8 mouse cellular contexts compared by ENCODE assay signal in the genomic region with DNA sequence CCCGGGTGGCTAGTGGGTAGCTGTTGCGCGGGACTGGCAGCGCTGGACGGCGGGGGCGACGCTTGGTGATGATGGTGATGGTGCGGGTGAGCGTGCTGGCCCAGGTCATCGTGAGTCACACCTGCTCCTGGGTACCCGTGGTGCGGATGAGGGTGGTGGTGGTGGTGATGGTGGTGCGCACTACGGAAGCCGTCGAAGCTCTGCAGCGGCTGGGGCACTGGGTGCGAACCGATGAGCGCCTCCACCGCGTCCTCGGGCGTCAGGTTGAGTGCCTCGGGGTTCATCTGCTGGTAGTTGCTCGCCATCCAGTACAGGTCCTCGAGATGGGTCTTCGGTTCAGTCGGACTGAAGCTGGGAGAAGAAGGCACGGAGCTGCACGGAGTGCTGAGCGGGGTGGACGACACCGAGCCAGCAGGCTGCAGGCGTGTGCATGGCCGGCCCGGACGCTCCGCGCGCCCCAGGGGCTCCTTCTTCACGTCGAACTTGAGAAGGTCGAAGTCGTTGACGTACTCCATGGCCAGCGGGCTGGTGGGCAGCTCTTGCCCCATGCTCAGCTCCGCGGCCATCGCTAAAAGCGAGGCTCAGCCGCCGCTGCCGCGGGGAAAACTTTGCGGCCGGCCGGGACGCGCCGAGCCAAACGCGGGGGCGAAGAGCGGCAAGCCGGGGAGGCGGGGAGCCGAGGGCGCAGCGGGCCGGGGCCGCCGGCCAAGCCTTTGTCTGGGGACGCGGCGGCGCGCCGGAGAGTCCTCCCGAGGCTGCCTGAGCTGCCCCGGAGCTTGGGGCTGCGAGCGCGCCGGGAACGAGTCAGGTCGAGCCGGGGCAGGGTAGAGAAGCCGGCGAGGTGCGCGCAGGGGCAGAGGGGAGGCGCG. TPM values are rescaled to one million over a fixed set of nuclear protein-coding genes. Genes with fewer than 3 reads are reported as not detected.
A peak's percentile ranks its signal among the peaks of the same experiment; 100 is the strongest.
DNase-seq lines count a peak whose midpoint lies in the region; ATAC-seq and TF ChIP-seq lines count a peak whose summit lies in the region.

No protein-coding gene starts in this region.

- peaks cover 3% of the 10 kb centered on the region; the same call in 1 of the 2 replicates for H3K4me1 ChIP-seq in heart, adult 2 months (ENCODE audit: control insufficient read depth, insufficient read depth, low read length)
- no peaks in the 10 kb centered on the region for H3K4me1 ChIP-seq in G1E (ENCODE audit: insufficient read depth, low read depth, low read length)
- peaks cover 43% of the 10 kb centered on the region for H3K4me1 ChIP-seq in forebrain, embryonic 16.5 days (replicated peaks; ENCODE audit: control insufficient read depth, insufficient read depth, low read length)
- 0 out of 2 replicates have a peak, but pooled peaks cover 4% of the 10 kb centered on the region for H3K4me1 ChIP-seq in stomach, embryonic 14.5 days (ENCODE audit: control insufficient read depth, insufficient read depth, low read length)

- H3K9ac ChIP-seq in heart, adult 2 months (ENCODE audit: low read depth, low read length) = peak overlapping the region; percentile 82
- peak overlapping the region; percentile 93 for H3K9ac ChIP-seq in forebrain, embryonic 16.5 days (replicated peaks; ENCODE audit: low read depth, low read length)
- peak overlapping the region; percentile 57 for H3K9ac ChIP-seq in stomach, embryonic 14.5 days (replicated peaks; ENCODE audit: low read depth, low read length)

- TF ChIP-seq POLR2A in heart, adult 2 months (IDR thresholded peaks at IDR 0.05; ENCODE audit: insufficient read depth, low read depth, low read length) = no peak

- peaks cover 87% of the 10 kb centered on the region for H3K9me3 ChIP-seq in G1E (replicated peaks)
- H3K9me3 ChIP-seq in forebrain, embryonic 16.5 days (ENCODE audit: control insufficient read depth, low read length) = 0 out of 2 replicates have a peak, but pooled peaks cover 2% of the 10 kb centered on the region
- no peaks in the 10 kb centered on the region for H3K9me3 ChIP-seq in stomach, embryonic 14.5 days (ENCODE audit: control insufficient read depth, low read depth, low read length)

- intact Hi-C loops in heart, adult 2 months (cut with DNase I) = loop anchor here (5.0 to 10.0 kb wide), 5 partner anchors 202 to 1502 kb away; no protein-coding TSS in a partner anchor

- peaks cover 15% of the 10 kb centered on the region for H3K27me3 ChIP-seq in heart, adult 2 months (ENCODE audit: control insufficient read depth, insufficient read depth, low read length)
- no peaks in the 10 kb centered on the region; the same call in 1 of the 2 replicates for H3K27me3 ChIP-seq in G1E (ENCODE audit: insufficient read depth, low read length)
- peaks cover 50% of the 10 kb centered on the region for H3K27me3 ChIP-seq in forebrain, embryonic 16.5 days (replicated peaks; ENCODE audit: control insufficient read depth, insufficient read depth, low read length)
- peaks cover 39% of the 10 kb centered on the region for H3K27me3 ChIP-seq in stomach, embryonic 14.5 days (ENCODE audit: control insufficient read depth, insufficient read depth, low read length)

- H3K79me2 ChIP-seq in heart, adult 2 months (replicated peaks; ENCODE audit: control insufficient read depth, insufficient read depth, low read length) = no peaks in the 10 kb centered on the region

- H3K4me3 ChIP-seq in heart, adult 2 months = peak overlapping the region; percentile 55
- peak overlapping the region; percentile 45; the same call in 1 of the 2 replicates for H3K4me3 ChIP-seq in G1E (ENCODE audit: low read depth, low read length)
- peak overlapping the region; percentile 57 for H3K4me3 ChIP-seq in forebrain, embryonic 16.5 days (replicated peaks; ENCODE audit: low read length)
- peak overlapping the region; percentile 56 for H3K4me3 ChIP-seq in stomach, embryonic 14.5 days (ENCODE audit: low read depth, low read length)

- ATAC-seq in G1E (ENCODE audit: extremely low read depth, insufficient number of reproducible peaks, low FRiP score, poor library complexity, severe bottlenecking) = no peak
- peak; percentile 6 for ATAC-seq in forebrain, embryonic 16.5 days
- 0 out of 2 replicates have a peak, but pooled peaks have one; percentile 12 for ATAC-seq in stomach, embryonic 14.5 days (ENCODE audit: insufficient number of reproducible peaks, insufficient read depth, low FRiP score, low read depth)

- no peak for TF ChIP-seq CTCF in heart, adult 2 months (IDR thresholded peaks at IDR 0.05)
- no peak for TF ChIP-seq CTCF in G1E (IDR thresholded peaks at IDR 0.05; ENCODE audit: low read depth, low read length)

- no peak for TF ChIP-seq EP300 in heart, adult 2 months (IDR thresholded peaks at IDR 0.05; ENCODE audit: insufficient read depth, low read depth, low read length)

- peak overlapping the region; percentile 84 for H3K27ac ChIP-seq in heart, adult 2 months
- peak overlapping the region; percentile 88 for H3K27ac ChIP-seq in forebrain, embryonic 16.5 days (ENCODE audit: low read length)
- peak overlapping the region; percentile 76; the same call in 1 of the 2 replicates for H3K27ac ChIP-seq in stomach, embryonic 14.5 days (ENCODE audit: low read length)

- no peaks in the 10 kb centered on the region for H3K36me3 ChIP-seq in heart, adult 2 months (ENCODE audit: control insufficient read depth, insufficient read depth, low read length)
- no peaks in the 10 kb centered on the region for H3K36me3 ChIP-seq in G1E (replicated peaks)
- no peaks in the 10 kb centered on the region for H3K36me3 ChIP-seq in forebrain, embryonic 16.5 days (ENCODE audit: control insufficient read depth, insufficient read depth)
- H3K36me3 ChIP-seq in stomach, embryonic 14.5 days (ENCODE audit: control insufficient read depth, insufficient read depth, low read length) = no peaks in the 10 kb centered on the region

- H3K4me2 ChIP-seq in forebrain, embryonic 16.5 days (ENCODE audit: low read length) = peak overlapping the region; percentile 92
- H3K4me2 ChIP-seq in stomach, embryonic 14.5 days (replicated peaks; ENCODE audit: low read depth, low read length) = peak overlapping the region; percentile 94

- 1% methylated on average over 92 of the region's 95 CpGs for WGBS in heart, adult 2 months
- WGBS in forebrain, embryonic 16.5 days = under 1% methylated on average over 91 of the region's 95 CpGs
- under 1% methylated on average over 82 of the region's 95 CpGs for WGBS in stomach, embryonic 14.5 days

- no peak for DNase-seq in heart, adult 2 months
- no peak for DNase-seq in heart, postnatal 4 days
- no peak for DNase-seq in G1E (ENCODE audit: low spot score)
- DNase-seq in liver = peak; percentile 11
- DNase-seq in frontal cortex, postnatal 14 days (ENCODE audit: low spot score in 2 of 2) = no peak
- no peak for DNase-seq in layer of hippocampus, postnatal 14 days (ENCODE audit: low spot score in 2 of 2)

RNA-seq across cellular contexts. Expression of a gene that starts 0.5 kb away (rescaled TPM):
- total RNA-seq in heart, adult 2 months (2021) = 10 to 100 TPM; 11.5 to 15.8 TPM
- 3.0 and 3.8 TPM in 2 replicates for polyA plus RNA-seq in heart, adult 2 months (2012; rRNA removed)
- total RNA-seq in heart, postnatal 4 days (2021) = 1 to 10 TPM; 6.8 to 8.1 TPM
- total RNA-seq in G1E (2014; fragmentation: Nextera tagmentation) (not detected in 2 replicates), G1E (2017) (0.05 TPM in 1 of 2 replicates, not detected in the other)
- not detected in 2 replicates for polyA plus RNA-seq in G1E (2012)
- 14.9 and 16.4 TPM in 2 replicates for polyA plus RNA-seq in forebrain, embryonic 16.5 days (2015; fragmentation: Nextera tagmentation; extraction: Ambion mirVana)
- polyA plus RNA-seq in stomach, embryonic 14.5 days (2014; fragmentation: Nextera tagmentation; extraction: Ambion mirVana) = 4.7 and 6.3 TPM in 2 replicates
- 10 to 100 TPM; 11.5 to 12.4 TPM for total RNA-seq in layer of hippocampus, postnatal 14 days (2021)

RNA-seq across cellular contexts. Expression of a gene that starts 32.4 kb away (rescaled TPM):
- 1 to 10 TPM; 7.8 to 8.3 TPM for total RNA-seq in heart, adult 2 months (2021)
- polyA plus RNA-seq in heart, adult 2 months (2012; rRNA removed) = 10.9 and 21.5 TPM in 2 replicates
- total RNA-seq in heart, postnatal 4 days (2021) = 1 to 10 TPM; 5.8 to 6.2 TPM
- not detected in 2 replicates for total RNA-seq in G1E (2014; fragmentation: Nextera tagmentation)
- 0.23 TPM in 1 of 2 replicates, not detected in the other for total RNA-seq in G1E (2017)
- not detected in 2 replicates for polyA plus RNA-seq in G1E (2012)
- not detected in 2 replicates for polyA plus RNA-seq in forebrain, embryonic 16.5 days (2015; fragmentation: Nextera tagmentation; extraction: Ambion mirVana)
- not detected in 2 replicates for polyA plus RNA-seq in stomach, embryonic 14.5 days (2014; fragmentation: Nextera tagmentation; extraction: Ambion mirVana)
- total RNA-seq in layer of hippocampus, postnatal 14 days (2021) = not detected

Comparison
In these comparisons a context has a peak if more than half of its experiments do, and no peak if none do; other contexts are left out.
1. RNA of a gene that starts 0.5 kb away (total RNA-seq): 11.5 to 15.8 TPM in heart, adult 2 months, 11.5 to 12.4 TPM in layer of hippocampus, postnatal 14 days and 6.8 to 8.1 TPM in heart, postnatal 4 days; 0.05 TPM in G1E; every median in the first group is over 4 times any median in the second.
2. RNA of a gene that starts 32.4 kb away (total RNA-seq): 7.8 to 8.3 TPM in heart, adult 2 months and 5.8 to 6.2 TPM in heart, postnatal 4 days; not detected in layer of hippocampus, postnatal 14 days and 0.23 TPM in G1E; every median in the first group is over 4 times any median in the second.
3. Peak in every context shown above with its lines, with median percentiles within 50 percentile points of each other: H3K27ac ChIP-seq, H3K4me3 ChIP-seq and H3K9ac ChIP-seq.